Mouse (Mus musculus): ENCODE results near the gene Fgfr2.

Gene Fgfr2

DNA sequence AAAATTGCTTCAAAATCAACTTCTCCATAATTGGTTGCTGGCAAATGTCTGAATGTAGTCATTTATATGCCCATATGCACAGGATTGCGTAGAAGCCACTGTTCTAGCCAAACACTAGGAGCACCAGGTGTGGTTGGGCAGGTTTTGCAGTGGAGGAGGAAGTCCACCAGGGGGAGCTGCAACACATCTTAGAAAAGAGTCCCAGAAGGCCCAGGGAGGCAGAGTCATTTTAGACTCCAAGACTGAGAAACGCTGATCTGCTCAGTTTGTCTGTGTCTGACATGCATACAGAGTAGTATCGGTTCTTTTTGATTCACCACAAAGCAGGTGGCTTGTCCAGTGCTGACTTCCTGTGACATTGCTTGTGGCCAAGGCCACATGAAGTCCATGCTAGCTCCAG is 2352.4 kb downstream of the Fgfr2 start:
- peak; percentile 75 to 87 for DNase-seq (ENCODE audit: low read depth in 2 of 2, low spot score in 2 of 2)

- DNase-seq (ENCODE audit: low read depth in 2 of 2, low spot score in 2 of 2): no peak
Measured at GRCm38 (mm10) chr7:130768151-130768550, 2355.0 kb downstream of the Fgfr2 start.

DNA sequence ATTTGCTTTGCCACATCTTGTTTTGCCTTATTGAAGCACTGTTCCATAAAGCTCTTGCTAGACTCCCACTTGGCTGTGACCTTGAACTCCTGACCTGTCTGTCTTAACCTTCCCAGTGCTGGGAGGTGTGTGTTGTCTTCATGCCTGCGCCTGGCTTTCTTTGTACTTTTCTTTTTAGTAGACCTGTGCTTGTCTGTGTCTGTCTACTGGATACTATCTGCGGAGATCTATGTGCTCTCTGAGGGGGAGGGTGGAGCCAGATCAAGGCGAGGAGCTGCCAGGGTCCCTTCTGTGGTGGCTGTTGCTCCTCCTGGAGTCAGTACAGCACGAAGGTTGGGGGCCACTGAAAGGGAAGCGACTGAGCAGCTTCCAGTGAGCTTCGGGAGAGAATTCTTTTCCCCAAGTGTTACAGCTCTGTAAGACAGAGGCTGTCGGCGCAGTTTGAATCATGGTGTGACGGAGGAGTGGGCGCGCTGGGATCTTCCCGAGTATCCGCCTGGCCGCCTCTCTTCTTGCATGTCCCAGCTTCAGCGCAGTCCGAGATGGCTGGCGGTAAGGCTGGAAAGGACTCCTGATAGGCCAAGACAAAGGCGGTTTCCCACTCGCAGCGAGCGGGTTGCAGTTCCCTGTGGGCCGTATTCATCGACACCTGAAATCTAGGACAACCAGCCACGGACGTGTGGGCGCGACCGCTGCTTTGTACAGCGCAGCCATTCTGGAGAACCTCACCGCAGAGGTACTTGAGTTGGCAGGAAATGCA is 2356.6 kb downstream of the Fgfr2 start:
- DNase-seq (ENCODE audit: low read depth in 2 of 2, low spot score in 2 of 2): no peak

GRCm38 (mm10) chr7:130764160-130764559 is 2359.0 kb downstream of the Fgfr2 start:
- no peak for DNase-seq (ENCODE audit: low read depth in 2 of 2, low spot score in 2 of 2)

- DNase-seq (ENCODE audit: low read depth in 2 of 2, low spot score in 2 of 2): peak; percentile 31 to 54
Measured at GRCm38 (mm10) chr7:130762071-130762897, 2360.9 kb downstream of the Fgfr2 start.

GRCm38 (mm10) chr7:130757326-130757865 is 2365.8 kb downstream of the Fgfr2 start:
- DNase-seq (ENCODE audit: low read depth in 2 of 2, low spot score in 2 of 2): no peak

DNA sequence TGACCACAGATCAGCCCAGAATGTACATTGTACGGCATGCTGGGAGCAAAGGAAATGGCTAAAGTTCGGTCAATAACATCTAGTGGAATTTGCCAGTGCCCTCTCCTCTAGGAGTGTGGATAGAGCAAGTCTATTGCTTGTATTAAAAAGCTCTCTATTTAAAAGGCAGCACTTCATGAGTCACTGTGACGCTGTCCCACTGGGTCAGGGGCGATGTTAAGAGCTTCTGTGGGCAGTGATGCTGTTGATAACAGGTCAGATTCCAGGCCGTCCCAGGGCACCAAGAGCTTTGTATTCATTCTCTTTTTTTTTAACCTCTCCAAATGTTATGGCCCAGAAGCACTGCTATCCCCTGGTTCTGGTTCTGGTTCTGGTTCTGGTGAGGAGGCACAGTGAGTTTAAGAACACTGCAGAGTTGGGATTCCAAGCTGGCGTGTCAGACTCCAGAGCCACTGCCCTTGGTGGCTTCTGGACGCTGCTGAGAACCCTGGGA is 2366.8 kb downstream of the Fgfr2 start:
- DNase-seq (ENCODE audit: low read depth in 2 of 2, low spot score in 2 of 2): no peak

GRCm38 (mm10) chr7:130754790-130755189 is 2368.4 kb downstream of the Fgfr2 start:
- no peak for DNase-seq (ENCODE audit: low read depth in 2 of 2, low spot score in 2 of 2)

GRCm38 (mm10) chr7:130751678-130752077 is 2371.5 kb downstream of the Fgfr2 start:
- no peak for DNase-seq (ENCODE audit: low read depth in 2 of 2, low spot score in 2 of 2)

GRCm38 (mm10) chr7:130750752-130751490 is 2372.2 kb downstream of the Fgfr2 start:
- DNase-seq (ENCODE audit: low read depth in 2 of 2, low spot score in 2 of 2): no peak

DNA sequence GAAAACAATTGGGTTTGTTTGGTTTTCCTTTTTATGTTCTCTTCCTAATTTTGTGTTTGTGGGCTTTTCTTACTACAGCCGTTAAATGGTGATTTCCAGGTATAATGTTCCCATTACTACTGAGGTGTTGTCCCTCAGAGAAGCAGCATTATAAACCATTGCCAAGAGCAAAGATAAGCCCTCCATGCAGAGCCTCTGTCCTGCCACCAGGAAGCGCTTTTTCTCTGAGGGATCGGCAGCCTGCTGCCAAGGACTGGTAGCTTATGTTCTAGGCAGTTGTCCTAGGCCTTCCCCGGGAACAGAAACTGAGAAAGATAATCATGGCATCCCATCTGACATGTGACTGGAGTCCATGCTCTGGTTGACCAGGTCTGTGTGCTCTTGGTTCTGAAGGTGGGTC is 2374.0 kb downstream of the Fgfr2 start:
- no peak for DNase-seq (ENCODE audit: low read depth in 2 of 2, low spot score in 2 of 2)

DNA sequence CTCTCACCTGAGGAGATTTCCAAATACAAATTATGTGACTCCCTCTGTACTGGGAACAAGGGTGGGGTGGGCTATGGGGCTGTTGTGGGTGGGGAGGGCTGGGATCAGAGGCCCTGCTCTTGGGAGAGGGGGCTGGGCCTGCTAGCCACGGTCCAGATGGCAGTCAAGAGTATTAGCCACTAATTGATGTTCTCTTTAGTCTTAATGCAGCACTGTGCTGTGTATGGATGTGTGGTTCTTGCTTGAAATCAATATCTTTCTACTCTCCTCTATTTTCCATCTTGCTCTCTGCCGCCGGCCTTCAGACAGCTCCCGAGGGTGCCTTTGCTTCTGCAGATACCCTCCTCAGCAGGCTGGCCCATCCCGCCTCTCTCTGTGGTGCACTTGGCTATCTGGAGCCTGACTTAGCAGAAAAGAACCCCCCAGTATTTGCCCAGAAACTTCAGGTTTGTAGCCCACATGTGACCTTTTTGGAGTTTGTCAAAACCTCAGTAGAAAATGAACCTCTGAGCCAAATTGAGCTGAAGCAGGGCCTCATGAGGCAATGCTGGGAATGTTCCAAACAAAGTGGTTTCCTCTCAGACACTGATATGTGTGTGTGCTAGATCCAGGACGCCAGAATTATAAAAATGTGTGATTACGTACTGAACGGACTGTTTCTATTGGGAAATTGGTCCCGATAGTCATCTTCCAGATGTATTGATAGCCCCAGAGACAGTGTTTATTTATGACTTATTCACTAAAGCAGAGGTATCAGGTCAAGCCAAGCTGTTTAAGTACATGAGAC is 2379.7 kb downstream of the Fgfr2 start:
- DNase-seq (ENCODE audit: low read depth in 2 of 2, low spot score in 2 of 2): no peak

GRCm38 (mm10) chr7:130741099-130741498 is 2382.1 kb downstream of the Fgfr2 start:
- DNase-seq (ENCODE audit: low read depth in 2 of 2, low spot score in 2 of 2): no peak

DNA sequence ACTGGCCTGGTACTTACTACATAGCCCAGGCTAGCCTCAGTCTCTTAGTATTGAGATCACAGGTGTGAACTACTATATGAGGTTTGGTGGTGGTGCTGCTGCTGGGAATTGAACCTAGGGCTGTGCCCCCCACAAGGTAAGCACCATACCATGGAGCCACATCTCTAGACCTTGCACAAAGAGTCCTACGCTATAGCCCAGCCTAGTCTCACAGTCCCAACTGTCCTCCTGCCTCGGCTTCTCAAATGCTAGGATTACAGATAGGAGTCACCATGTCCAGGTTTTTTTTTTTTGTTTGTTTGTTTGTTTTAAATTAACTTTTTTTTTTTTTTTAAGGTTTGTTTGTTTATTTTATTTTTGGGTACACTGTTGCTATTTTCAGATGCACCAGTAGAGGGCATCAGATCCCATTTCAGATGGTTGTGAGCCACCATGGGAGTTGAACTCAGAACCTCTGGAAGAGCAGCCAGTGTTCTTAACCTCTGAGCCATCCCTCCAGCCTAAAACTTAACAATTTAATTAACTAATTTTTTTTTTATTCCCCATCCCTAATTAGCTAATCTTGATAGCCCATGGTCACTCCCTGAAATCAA is 2388.9 kb downstream of the Fgfr2 start:
- no peak for DNase-seq (ENCODE audit: low read depth in 2 of 2, low spot score in 2 of 2)

DNA sequence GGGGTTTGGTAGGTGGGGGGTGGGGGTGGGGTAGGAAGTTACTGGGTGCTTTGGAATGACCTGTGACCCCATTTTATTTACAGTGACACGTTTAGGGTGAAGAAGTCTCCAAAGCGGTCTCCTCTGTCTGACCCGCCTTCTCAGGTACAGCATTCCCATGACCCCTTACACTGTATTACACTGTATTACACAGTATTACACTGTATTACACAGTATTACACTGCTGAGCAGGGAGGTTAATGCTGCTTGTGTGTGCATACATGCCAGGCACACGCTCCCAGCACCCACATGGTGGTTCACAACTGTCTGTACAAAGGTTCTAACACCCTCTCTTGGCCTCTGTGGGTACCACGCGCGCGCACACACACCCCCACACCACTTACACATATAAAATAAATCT is 2389.7 kb downstream of the Fgfr2 start:
- no peak for DNase-seq (ENCODE audit: low read depth in 2 of 2, low spot score in 2 of 2)

DNA sequence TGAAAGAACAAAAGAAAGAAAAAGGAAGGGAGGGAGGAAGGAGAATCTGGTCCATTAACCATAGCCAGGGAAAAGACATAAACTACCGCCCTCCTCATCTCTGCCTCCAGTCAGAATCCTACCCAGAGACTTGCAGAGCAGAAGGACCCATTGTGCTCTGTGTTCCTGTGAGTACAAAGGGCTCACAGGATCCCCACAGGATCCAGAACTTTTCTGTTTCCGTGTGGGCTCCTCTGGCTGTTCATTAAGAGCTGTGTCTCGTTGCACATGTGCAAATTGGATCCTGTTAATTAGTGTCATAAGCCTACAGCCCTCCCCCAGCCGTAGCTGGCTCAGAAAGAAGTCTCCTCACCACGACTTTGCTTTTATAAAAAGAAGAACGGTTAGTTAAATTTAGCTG is 2390.2 kb downstream of the Fgfr2 start:
- DNase-seq (ENCODE audit: low read depth in 2 of 2, low spot score in 2 of 2): no peak

GRCm38 (mm10) chr7:130731792-130732191 is 2391.4 kb downstream of the Fgfr2 start:
- DNase-seq (ENCODE audit: low read depth in 2 of 2, low spot score in 2 of 2): no peak

DNA sequence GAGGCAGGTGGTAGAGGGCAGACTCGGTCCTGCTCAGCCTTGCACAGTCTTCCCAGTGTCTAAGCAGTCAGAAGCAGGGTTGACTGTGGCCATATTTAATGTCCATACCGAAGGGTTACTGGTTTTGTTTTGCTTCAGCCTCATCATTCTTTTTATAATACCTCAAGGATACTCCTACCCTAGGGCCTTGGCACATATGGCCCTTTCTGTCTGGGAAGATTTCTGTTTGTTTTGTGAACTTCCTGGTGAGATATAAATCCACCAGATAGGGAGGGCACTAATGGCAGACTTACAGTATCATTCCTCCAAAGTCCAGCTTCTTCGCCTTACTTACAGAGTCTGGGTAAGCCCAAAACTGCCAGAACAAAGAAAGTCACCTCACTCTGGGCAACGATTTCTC is 2395.6 kb downstream of the Fgfr2 start:
- DNase-seq (ENCODE audit: low read depth in 2 of 2, low spot score in 2 of 2): no peak

DNA sequence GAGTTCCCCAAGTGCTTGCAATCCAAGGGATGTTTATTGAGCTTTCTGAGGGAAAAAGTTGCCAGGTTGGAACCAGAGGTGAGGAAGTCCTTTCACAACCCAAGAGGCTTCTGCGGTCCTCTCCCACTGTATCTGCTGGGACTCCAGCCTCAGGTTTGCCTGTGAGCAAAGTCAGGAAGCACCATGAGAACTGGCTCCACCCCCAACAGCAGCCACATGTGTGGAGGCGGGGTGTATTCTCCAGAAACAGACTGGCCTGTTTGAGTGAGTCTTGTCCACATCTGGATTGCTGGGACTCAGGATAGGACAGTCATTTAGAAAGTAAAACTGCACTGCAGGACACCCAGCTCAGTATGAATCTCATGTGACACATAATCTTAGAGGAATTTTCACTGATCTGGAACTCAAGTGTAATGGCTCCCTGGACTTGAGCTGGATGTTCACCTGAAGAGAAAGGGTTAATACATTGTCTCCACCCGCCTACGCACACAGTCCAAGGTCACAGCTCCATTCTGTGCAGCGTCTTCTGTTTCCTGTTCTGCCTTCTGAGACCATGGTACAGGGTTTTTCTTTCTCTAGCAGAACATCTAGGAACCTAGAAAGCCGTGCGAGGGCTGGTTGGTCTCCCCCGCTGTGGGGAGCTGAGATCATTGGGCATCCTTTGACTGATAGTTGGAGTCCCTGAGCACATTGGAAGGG is 2396.3 kb downstream of the Fgfr2 start:
- DNase-seq (ENCODE audit: low read depth in 2 of 2, low spot score in 2 of 2): no peak
